Mouse (Mus musculus): ENCODE measurements at regions not wholly inside any gene's neighbourhood (a gene's known extent, or its start where the extent isn't known, plus 50 kb on each side); places are given as distances from the start of the nearest gene placed in this dataset.

GRCm38 (mm10) chr12:104634818-104635217 is 116.9 kb downstream of the Dicer1 start:
- TF ChIP-seq CTCF (IDR thresholded peaks at IDR 0.05; ENCODE audit: borderline replicate concordance, extremely low read depth, insufficient read depth, insufficient read length) (no peak), POLR2A (IDR thresholded peaks at IDR 0.05; ENCODE audit: borderline replicate concordance, extremely low read depth, insufficient read depth, insufficient read length, poor library complexity, severe bottlenecking) (no peak)

Measured in brain, embryonic 14.5 days (tissue).